Mouse (Mus musculus) thymus, postnatal 14 days (tissue): ENCODE measurements around the gene 2310009B15Rik.
A peak's percentile ranks its signal among the peaks of the same experiment; 100 is the strongest.

Source experiments
- DNase-seq: peaks from one replicate; pipeline ENCODE4 v3.0.0; 2021

Gene 2310009B15Rik

GRCm38 (mm10) chr1:138841306-138842095 is 15.2 kb downstream of the 2310009B15Rik start:
- no peak for DNase-seq

- DNase-seq = no peak
These were observed 16.0 kb downstream of the 2310009B15Rik start for GRCm38 (mm10) chr1:138840440-138841305.

GRCm38 (mm10) chr1:138839809-138840430 is 16.7 kb downstream of the 2310009B15Rik start:
- DNase-seq = no peak

- no peak for DNase-seq
These were observed 17.4 kb downstream of the 2310009B15Rik start for GRCm38 (mm10) chr1:138839291-138839690.

- no peak for DNase-seq
These were observed 18.6 kb downstream of the 2310009B15Rik start for GRCm38 (mm10) chr1:138837786-138838743.

- peak; percentile 33 for DNase-seq
These were observed 21.2 kb downstream of the 2310009B15Rik start for GRCm38 (mm10) chr1:138835355-138835900.

- peak; percentile 62 for DNase-seq
These were observed 25.3 kb downstream of the 2310009B15Rik start for GRCm38 (mm10) chr1:138831309-138831708.

- DNase-seq = no peak
These were observed 29.8 kb downstream of the 2310009B15Rik start for GRCm38 (mm10) chr1:138826841-138827240.

GRCm38 (mm10) chr1:138822985-138823322 is 33.7 kb downstream of the 2310009B15Rik start:
- DNase-seq = no peak

- DNase-seq = no peak
These were observed 34.2 kb downstream of the 2310009B15Rik start for GRCm38 (mm10) chr1:138822255-138822984.
